Mouse (Mus musculus): ENCODE data around the gene Fut11. TPM values are rescaled to one million over a fixed set of nuclear protein-coding genes. Genes with fewer than 3 reads are reported as not detected.
A peak's percentile ranks its signal among the peaks of the same experiment; 100 is the strongest.

The Fut11 gene
- total and polyA plus RNA-seq, 3 experiments: 5.3 to 5.9 (median 5.3) TPM

- H3K27ac ChIP-seq: peak overlapping the region; percentile 5
- H3K9ac ChIP-seq (ENCODE audit: low read depth, low read length): no peak overlapping the region
- no peak overlapping the region for H3K4me3 ChIP-seq
- H3K36me3 ChIP-seq (ENCODE audit: control insufficient read depth, insufficient read depth, low read length): no peaks in the 10 kb centered on the region
- H3K79me2 ChIP-seq (replicated peaks; ENCODE audit: control insufficient read depth, insufficient read depth, low read length): no peaks in the 10 kb centered on the region
- TF ChIP-seq CTCF (IDR thresholded peaks at IDR 0.05): no peak
- no peak for TF ChIP-seq POLR2A (IDR thresholded peaks at IDR 0.05; ENCODE audit: insufficient read depth, low read depth, low read length)
- no peaks in the 10 kb centered on the region for H3K27me3 ChIP-seq (ENCODE audit: control insufficient read depth, insufficient read depth, low read length)
- H3K4me1 ChIP-seq (ENCODE audit: control insufficient read depth, insufficient read depth, low read length): peaks cover 3% of the 10 kb centered on the region
- intact Hi-C loops (cut with DNase I): no loop called here
- 45% methylated on average over 9 of the region's 9 CpGs for WGBS
- no peak for DNase-seq
These were observed 39.9 kb upstream of the Fut11 start for GRCm38 (mm10) chr14:20654690-20655421.

GRCm38 (mm10) chr14:20655731-20656130 lies 39.0 kb upstream of the Fut11 start:
- Histone ChIP-seq H3K79me2 (replicated peaks; ENCODE audit: control insufficient read depth, insufficient read depth, low read length) (no peaks in the 10 kb centered on the region), H3K4me1 (ENCODE audit: control insufficient read depth, insufficient read depth, low read length) (peaks cover 3% of the 10 kb centered on the region), H3K27ac (peak overlapping the region; percentile 5; the same call in 1 of the 2 replicates), H3K36me3 (ENCODE audit: control insufficient read depth, insufficient read depth, low read length) (no peaks in the 10 kb centered on the region), H3K27me3 (ENCODE audit: control insufficient read depth, insufficient read depth, low read length) (no peaks in the 10 kb centered on the region), H3K4me3 (no peak overlapping the region), H3K9ac (ENCODE audit: low read depth, low read length) (no peak overlapping the region)
- DNase-seq: no peak
- TF ChIP-seq CTCF (IDR thresholded peaks at IDR 0.05): no peak
- no peak for TF ChIP-seq EP300 (IDR thresholded peaks at IDR 0.05; ENCODE audit: insufficient read depth, low read depth, low read length)
- no peak for TF ChIP-seq POLR2A (IDR thresholded peaks at IDR 0.05; ENCODE audit: insufficient read depth, low read depth, low read length)
- intact Hi-C loops (cut with DNase I): no loop called here
- 41% methylated on average over 9 of the region's 9 CpGs for WGBS

GRCm38 (mm10) chr14:20656361-20656760 lies 38.4 kb upstream of the Fut11 start, which contains the start of gene Myoz1:
TSS of gene Myoz1 (minus strand) at chr14:20656540.
- H3K9ac ChIP-seq (ENCODE audit: low read depth, low read length): no peak within 1 kb of the TSS
- WGBS: 40% methylated on average over 11 of the region's 11 CpGs
- peaks cover 3% of the 10 kb centered on the region for H3K4me1 ChIP-seq (ENCODE audit: control insufficient read depth, insufficient read depth, low read length)
- intact Hi-C loops (cut with DNase I): no loop called here
- H3K27ac ChIP-seq: peak within 1 kb of the TSS; percentile 5
- H3K27me3 ChIP-seq (ENCODE audit: control insufficient read depth, insufficient read depth, low read length): no peaks in the 10 kb centered on the region
- H3K4me3 ChIP-seq: no peak within 1 kb of the TSS
- DNase-seq: no peak
- no peaks in the 10 kb centered on the region for H3K36me3 ChIP-seq (ENCODE audit: control insufficient read depth, insufficient read depth, low read length)
- TF ChIP-seq CTCF (IDR thresholded peaks at IDR 0.05) (no peak), POLR2A (IDR thresholded peaks at IDR 0.05; ENCODE audit: insufficient read depth, low read depth, low read length) (no peak), EP300 (IDR thresholded peaks at IDR 0.05; ENCODE audit: insufficient read depth, low read depth, low read length) (no peak)
- no peaks in the 10 kb centered on the region for H3K79me2 ChIP-seq (replicated peaks; ENCODE audit: control insufficient read depth, insufficient read depth, low read length)

GRCm38 (mm10) chr14:20658326-20658725 lies 36.4 kb upstream of the Fut11 start:
- Histone ChIP-seq H3K4me3 (no peak overlapping the region), H3K27ac (no peak overlapping the region), H3K4me1 (ENCODE audit: control insufficient read depth, insufficient read depth, low read length) (peaks cover 3% of the 10 kb centered on the region), H3K9ac (ENCODE audit: low read depth, low read length) (no peak overlapping the region), H3K79me2 (replicated peaks; ENCODE audit: control insufficient read depth, insufficient read depth, low read length) (no peaks in the 10 kb centered on the region), H3K27me3 (ENCODE audit: control insufficient read depth, insufficient read depth, low read length) (no peaks in the 10 kb centered on the region), H3K36me3 (ENCODE audit: control insufficient read depth, insufficient read depth, low read length) (no peaks in the 10 kb centered on the region)
- TF ChIP-seq POLR2A (IDR thresholded peaks at IDR 0.05; ENCODE audit: insufficient read depth, low read depth, low read length) (no peak), CTCF (IDR thresholded peaks at IDR 0.05) (peak; percentile 88)
- DNase-seq: no peak
- intact Hi-C loops (cut with DNase I): loop anchor here (1.0 kb wide), 1 partner anchor 82 kb away; no protein-coding TSS in a partner anchor

- Histone ChIP-seq H3K4me1 (ENCODE audit: control insufficient read depth, insufficient read depth, low read length) (peaks cover 3% of the 10 kb centered on the region), H3K79me2 (replicated peaks; ENCODE audit: control insufficient read depth, insufficient read depth, low read length) (no peaks in the 10 kb centered on the region), H3K4me3 (no peak overlapping the region), H3K9ac (ENCODE audit: low read depth, low read length) (no peak overlapping the region), H3K27ac (no peak overlapping the region), H3K36me3 (ENCODE audit: control insufficient read depth, insufficient read depth, low read length) (no peaks in the 10 kb centered on the region), H3K27me3 (ENCODE audit: control insufficient read depth, insufficient read depth, low read length) (no peaks in the 10 kb centered on the region)
- WGBS: 70% methylated on average over 6 of the region's 6 CpGs
- intact Hi-C loops (cut with DNase I): loop anchor here (1.0 kb wide), 1 partner anchor 83 kb away; no protein-coding TSS in a partner anchor
- TF ChIP-seq POLR2A (IDR thresholded peaks at IDR 0.05; ENCODE audit: insufficient read depth, low read depth, low read length) (0 out of 2 replicates have a peak, but pooled peaks have one; percentile 36), EP300 (IDR thresholded peaks at IDR 0.05; ENCODE audit: insufficient read depth, low read depth, low read length) (no peak), CTCF (IDR thresholded peaks at IDR 0.05) (no peak)
- no peak for DNase-seq
These were observed 35.9 kb upstream of the Fut11 start for GRCm38 (mm10) chr14:20658902-20659301.

GRCm38 (mm10) chr14:20659687-20660086 lies 35.1 kb upstream of the Fut11 start:
- H3K36me3 ChIP-seq (ENCODE audit: control insufficient read depth, insufficient read depth, low read length): no peaks in the 10 kb centered on the region
- H3K27ac ChIP-seq: no peak overlapping the region
- intact Hi-C loops (cut with DNase I): loop anchor here (2.0 kb wide), 1 partner anchor 19 kb away; the partner anchor contains the start of gene Usp54
- H3K9ac ChIP-seq (ENCODE audit: low read depth, low read length): no peak overlapping the region
- no peaks in the 10 kb centered on the region for H3K79me2 ChIP-seq (replicated peaks; ENCODE audit: control insufficient read depth, insufficient read depth, low read length)
- H3K27me3 ChIP-seq (ENCODE audit: control insufficient read depth, insufficient read depth, low read length): no peaks in the 10 kb centered on the region
- H3K4me1 ChIP-seq (ENCODE audit: control insufficient read depth, insufficient read depth, low read length): peaks cover 3% of the 10 kb centered on the region
- 96% methylated on average over 7 of the region's 7 CpGs for WGBS
- TF ChIP-seq POLR2A (IDR thresholded peaks at IDR 0.05; ENCODE audit: insufficient read depth, low read depth, low read length) (peak; percentile 53; the same call in 1 of the 2 replicates), EP300 (IDR thresholded peaks at IDR 0.05; ENCODE audit: insufficient read depth, low read depth, low read length) (0 out of 2 replicates have a peak, but pooled peaks have one; percentile 25), CTCF (IDR thresholded peaks at IDR 0.05) (no peak)
- no peak for DNase-seq
- no peak overlapping the region for H3K4me3 ChIP-seq

All from heart, adult 2 months (tissue).